Mouse (Mus musculus): ENCODE data around the gene Vmn2r97. TPM values are rescaled to one million over a fixed set of nuclear protein-coding genes. Genes with fewer than 3 reads are reported as not detected.
A peak's percentile ranks its signal among the peaks of the same experiment; 100 is the strongest.
"Not testable (repeated sequence)": the region's sequence is repeated elsewhere in the genome, so short reads cannot be mapped to it uniquely, and the experiment has no call there.

Vmn2r97 gene
- total RNA-seq (2014; fragmentation: Nextera tagmentation) (not detected in 2 replicates), total RNA-seq (2017) (not detected in 2 replicates)

- ATAC-seq (replicated peaks; ENCODE audit: low FRiP score, low TSS enrichment, poor library complexity, severe bottlenecking), result not testable (repeated sequence)
Observed at GRCm38 (mm10) chr17:18914000-18914399, at the start of gene Vmn2r97. Vmn2r97 (plus strand) TSS chr17:18914300.

GRCm38 (mm10) chr17:18882436-18882835 lies 31.7 kb upstream of the Vmn2r97 start:
- ATAC-seq (replicated peaks; ENCODE audit: low FRiP score, low TSS enrichment, poor library complexity, severe bottlenecking), result not testable (repeated sequence)

GRCm38 (mm10) chr17:18889745-18890329 lies 24.3 kb upstream of the Vmn2r97 start:
- no peak for ATAC-seq (replicated peaks; ENCODE audit: low FRiP score, low TSS enrichment, poor library complexity, severe bottlenecking)

GRCm38 (mm10) chr17:18957800-18958199 lies 43.7 kb downstream of the Vmn2r97 start:
- not testable (repeated sequence) for ATAC-seq (replicated peaks; ENCODE audit: low FRiP score, low TSS enrichment, poor library complexity, severe bottlenecking)

- ATAC-seq (replicated peaks; ENCODE audit: low FRiP score, low TSS enrichment, poor library complexity, severe bottlenecking), result 0 out of 2 replicates have a peak, but pooled peaks have one; percentile 22
Observed at GRCm38 (mm10) chr17:18968371-18969275, 54.5 kb downstream of the Vmn2r97 start.

Other genes with a start within 250 kb of the Vmn2r97 start
- gene Vmn2r98, start 139.2 kb downstream of the Vmn2r97 start, total RNA-seq (2014; fragmentation: Nextera tagmentation), result not detected in 2 replicates
- not detected in 2 replicates for gene Vmn2r98, start 139.2 kb downstream of the Vmn2r97 start, total RNA-seq (2017)